Mouse (Mus musculus) erythroblast, adult 5-6 weeks (primary cell): ENCODE data around the gene Kansl1. TPM values are rescaled to one million over a fixed set of nuclear protein-coding genes. Genes with fewer than 3 reads are reported as not detected.
A peak's percentile ranks its signal among the peaks of the same experiment; 100 is the strongest.

ENCODE experiments used
- ATAC-seq: replicated peaks from 2 replicates; pipeline ENCODE4 v1.8.0; 2016; ENCODE audit warnings: moderate number of reproducible peaks, mild to moderate bottlenecking, moderate TSS enrichment, inconsistent platforms; ENCODE audit not compliant: poor library complexity, low FRiP score, severe bottlenecking
- total RNA-seq, 2 experiments: library from RNA; stranded (forward) in 1 of 2; stranded (reverse) in 1 of 2; fragments of 150-400 nt in 1 of 2; fragments of 200-764, 138-1000 nt in 1 of 2; gene quantifications; 2 replicates each; pipeline versions ENCODE4 v1.2.3 to v1.2.4; 2015 to 2017; ENCODE audit warnings: low replicate concordance in 2 of 2

The Kansl1 gene
- total RNA-seq, 2 experiments from 2014 or later = 20.6 to 20.8 TPM

DNA sequence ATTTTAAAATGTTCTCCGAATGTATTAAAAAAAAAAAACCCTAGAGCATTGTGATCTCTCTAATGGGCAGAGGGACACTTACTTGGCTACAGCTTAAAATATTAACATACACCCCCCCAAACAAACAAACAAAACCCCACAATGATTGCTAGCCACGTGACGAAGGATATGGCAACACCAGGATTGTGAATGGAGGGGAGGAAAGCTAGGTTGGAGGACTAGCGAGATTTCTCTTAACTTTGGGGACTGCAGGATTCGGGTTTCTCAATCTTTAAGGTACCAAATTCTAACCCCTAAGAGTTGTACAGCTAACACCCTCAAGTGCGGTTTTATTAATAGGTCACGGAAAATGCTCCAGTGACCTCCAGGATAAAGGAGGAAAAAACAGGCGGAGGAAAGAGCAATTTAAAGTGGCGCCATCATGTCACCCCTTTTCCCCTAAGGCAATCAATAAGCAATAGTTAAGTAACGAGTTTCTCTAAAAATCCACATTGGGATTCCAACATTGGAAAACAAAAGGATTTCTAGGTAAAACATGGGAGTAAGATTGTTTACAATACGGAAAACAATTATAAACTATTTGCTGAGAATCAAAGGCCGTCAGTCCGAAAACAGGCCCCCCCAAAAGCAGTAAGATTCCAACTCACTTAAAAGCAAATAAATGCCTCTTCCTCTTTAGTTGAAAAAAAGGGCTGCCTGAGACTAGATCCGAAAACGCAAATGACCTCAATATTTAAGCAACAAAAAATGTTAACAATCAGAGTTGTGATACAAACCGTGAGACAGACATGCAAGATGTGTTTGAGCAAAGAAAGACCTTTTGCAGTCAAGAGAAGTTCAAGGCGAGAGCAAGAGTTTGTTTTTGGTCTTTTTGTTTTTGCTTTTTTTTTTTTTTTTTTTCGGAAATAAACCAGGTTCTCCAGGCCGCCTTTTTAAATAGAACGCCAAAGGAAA, 27.9 kb downstream of the Kansl1 start:
- no peak for ATAC-seq

DNA sequence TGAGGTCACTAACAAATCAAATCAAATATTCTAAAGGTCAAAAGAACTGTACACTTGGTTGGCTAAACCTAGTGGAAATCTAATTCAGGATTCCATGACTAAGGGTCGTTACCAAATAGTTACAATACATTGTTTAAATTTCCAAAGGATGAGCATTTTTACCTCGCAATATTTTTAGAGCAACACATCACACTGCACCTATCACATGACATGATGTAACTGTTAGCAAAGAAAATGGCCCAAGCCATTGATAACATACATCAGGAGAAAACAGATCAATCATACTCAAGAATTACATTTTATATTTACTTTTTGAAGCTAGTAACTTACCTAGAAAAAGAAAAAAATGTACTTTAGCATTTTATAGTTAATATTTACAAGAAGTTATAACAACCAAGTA, 29.0 kb downstream of the Kansl1 start:
- no peak for ATAC-seq

DNA sequence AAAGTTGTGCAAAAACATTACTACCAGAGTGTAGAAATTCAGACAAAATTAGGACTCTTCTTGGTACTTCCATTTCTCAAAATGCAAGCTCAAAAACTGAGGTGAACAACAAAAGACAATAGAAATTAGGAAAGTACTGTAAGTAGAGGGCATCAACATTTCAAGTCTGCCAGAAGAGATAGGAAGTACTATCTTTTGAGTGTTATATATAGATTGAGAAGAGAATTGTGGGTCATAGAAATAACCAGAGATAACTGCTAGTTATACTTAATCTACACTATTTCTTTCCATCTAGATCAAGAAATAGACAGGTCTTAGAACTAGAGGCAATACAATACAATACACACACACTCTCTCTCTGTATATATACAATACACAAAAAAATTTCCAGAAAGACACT, 30.2 kb downstream of the Kansl1 start:
- ATAC-seq = no peak

DNA sequence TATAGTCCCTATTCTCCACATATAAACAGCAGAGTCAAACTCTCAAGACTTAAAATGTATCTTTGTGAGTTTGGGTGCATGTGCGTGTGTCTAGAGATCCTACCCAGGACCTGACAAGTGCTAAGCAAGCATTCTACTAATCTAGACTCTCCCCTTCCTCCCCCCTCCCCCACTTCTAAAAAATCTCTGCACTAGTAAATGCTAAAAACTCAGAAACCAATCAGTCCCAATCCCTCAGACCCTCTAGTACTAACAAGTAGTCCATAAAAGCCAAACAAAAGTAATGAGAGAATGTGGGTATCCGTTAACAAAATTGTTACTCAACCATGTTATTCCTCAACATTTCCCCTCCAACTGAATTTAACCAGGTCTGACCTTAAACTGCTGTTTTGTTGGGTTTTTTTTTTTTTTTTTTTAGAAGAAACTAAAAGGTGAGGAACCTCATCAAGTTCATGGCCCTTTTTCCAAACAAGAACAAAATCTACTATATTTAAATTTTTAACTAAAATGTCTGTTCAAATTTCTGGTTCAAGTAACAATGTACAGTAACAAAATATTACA, 32.2 kb downstream of the Kansl1 start:
- no peak for ATAC-seq

DNA sequence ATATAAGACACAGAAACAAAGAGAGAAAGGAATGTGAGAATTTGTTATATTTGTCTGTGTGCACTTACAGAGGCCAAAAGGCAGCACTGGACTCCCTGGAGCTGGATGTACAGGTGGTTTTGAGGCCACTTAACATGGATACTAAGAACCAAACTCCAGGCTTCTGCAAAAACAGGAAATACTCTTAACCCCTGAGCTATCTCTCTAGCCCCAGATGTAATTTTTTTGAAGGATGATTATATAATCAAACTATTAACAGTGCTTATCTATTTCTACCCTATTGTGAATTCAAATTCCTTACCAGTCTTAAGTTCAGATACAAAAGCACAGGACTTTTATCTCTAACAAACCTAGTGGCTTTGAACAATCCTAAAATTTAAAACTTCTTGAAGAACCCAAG, 32.9 kb downstream of the Kansl1 start:
- no peak for ATAC-seq

DNA sequence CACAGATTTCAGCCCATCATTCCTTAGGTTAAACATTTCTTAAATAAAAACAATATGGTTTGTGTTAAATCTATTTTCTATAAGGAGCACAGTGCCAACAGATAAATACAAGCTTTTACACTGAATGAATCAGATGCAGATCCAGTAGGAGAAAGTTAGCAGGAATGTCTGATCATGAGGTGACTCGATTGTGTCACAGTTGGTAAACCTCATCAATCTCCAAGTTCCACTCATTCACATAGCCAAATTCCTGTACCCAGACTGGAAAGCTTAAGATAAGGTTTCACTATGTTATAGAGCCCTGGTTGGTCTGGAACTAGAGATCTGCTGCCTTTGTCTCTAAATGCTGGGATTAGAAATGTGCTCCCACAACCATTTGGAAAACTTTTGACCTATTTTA, 33.5 kb downstream of the Kansl1 start:
- ATAC-seq = no peak

DNA sequence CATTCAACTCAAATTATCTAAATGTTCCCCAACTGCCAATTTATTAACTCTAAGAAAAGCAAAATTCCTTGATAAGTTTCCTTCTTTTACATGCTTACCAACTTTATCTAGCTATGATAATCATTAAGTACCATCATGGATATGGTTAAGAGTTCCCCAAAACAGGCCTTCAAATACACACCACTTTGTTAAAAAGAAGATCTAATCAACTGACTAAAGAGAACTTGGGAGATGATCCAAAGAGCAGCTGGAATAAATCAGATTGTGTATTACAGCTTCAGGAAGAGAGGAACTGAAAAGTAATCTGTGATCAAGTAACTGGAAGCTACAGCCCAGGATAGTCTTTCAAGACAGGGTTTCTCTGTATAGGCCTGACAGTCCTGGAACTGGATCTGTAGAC, 36.4 kb downstream of the Kansl1 start:
- ATAC-seq = no peak

DNA sequence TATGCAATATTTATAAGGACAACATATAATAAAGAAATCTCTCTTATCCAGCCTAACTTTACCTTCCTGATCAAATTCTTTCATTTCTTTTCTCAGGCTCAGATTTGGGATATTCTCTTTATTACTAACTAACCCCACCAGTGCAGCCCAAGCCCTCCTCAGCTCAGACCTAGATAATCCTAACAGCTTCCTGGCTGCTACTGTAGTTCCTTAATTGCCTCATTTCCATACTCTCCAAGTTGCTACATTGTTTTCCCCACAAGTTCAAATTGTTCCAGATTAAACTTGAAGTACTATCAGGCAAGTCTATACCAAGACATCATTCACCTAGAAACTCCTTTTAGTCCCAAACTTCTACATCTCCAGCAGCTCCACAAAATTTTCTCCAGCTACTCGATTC, 36.9 kb downstream of the Kansl1 start:
- ATAC-seq = no peak

DNA sequence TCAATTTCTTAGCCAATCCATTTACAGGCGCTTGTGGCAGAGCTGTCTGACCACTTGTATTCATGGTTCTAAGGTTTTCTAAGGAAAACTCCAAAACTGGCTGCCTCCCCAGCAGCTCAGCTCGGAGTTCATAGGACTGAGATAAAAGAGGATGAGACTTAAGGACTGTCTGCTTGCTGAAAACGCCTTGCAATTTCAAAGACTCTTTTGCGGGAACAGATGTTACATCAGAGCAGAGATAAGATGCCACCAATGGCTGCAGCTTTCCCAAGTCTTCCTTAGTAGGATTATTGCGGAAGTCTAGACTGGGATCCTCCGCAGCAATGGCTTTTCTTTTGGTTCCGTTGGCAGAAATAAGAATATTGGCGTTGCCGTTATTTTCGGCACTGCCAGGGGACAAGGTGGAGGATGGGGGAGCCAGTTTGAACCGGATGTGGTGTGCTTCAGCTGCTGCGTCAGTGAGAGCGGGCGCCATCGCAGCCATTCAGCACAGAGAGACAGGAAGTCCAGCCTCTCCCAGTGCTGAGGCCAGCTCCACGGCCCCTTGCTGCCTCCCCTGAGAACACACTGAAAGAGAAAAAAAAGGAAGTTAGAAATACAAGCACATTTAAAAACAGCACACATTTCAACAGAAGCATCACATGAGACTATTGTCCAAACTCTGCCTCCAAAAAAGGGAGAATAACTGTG, 43.8 kb downstream of the Kansl1 start:
- peak; percentile 88 for ATAC-seq

DNA sequence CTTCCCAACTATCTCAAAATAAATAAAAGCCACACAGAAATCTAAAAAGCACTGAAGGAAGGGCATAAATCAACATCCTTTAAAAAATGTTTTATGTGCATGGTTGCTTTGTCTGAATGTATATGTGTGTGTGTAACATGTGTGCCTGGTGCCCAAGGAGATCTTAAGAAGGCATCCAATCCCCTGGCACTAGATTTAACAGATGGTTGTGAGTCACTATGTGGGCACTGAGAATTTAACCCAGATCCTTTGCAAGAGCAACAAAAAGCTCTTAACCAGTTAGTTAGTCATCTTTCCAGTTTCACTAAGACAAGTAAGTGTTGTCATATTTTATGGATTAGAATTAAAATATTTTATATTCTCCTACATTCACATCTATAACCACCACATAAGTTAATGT, 56.4 kb downstream of the Kansl1 start:
- no peak for ATAC-seq

DNA sequence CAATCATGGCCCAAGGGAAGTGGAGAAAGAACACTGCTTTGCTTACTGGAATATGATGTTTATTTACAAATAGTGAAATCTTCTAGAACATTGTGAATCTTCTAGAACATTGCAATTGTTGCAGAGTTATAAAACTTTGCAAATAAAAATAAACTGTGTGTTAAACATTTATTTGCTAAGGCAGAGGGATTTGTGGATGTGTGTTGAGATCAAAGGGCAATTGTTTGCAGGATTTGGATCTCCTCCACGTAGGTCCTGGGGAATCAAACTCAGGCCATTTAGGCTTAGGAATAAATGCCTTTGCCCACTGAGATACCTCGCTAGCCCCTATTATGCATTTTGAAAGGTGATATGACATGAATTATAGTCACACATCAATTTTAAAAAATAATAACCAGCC, 61.3 kb downstream of the Kansl1 start:
- no peak for ATAC-seq

DNA sequence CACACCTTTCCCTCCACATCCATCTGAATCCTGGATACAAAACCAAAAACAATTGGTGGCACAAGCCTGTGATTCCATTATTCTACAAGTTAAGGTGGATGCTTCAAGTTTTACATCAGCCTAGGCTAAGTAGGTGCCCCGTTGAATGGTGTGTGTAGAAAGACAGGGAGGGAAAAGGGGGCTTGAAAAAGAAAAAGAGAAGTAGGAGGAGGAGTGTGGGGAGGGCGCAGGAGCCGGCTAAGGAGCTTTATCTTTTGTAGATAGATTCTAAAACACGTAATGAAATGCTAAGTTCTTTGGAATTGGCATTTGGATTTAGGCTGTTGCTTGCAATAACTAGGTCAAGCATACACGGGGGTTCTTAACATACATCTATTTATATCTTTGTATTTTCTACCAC, 67.7 kb downstream of the Kansl1 start:
- ATAC-seq = no peak

DNA sequence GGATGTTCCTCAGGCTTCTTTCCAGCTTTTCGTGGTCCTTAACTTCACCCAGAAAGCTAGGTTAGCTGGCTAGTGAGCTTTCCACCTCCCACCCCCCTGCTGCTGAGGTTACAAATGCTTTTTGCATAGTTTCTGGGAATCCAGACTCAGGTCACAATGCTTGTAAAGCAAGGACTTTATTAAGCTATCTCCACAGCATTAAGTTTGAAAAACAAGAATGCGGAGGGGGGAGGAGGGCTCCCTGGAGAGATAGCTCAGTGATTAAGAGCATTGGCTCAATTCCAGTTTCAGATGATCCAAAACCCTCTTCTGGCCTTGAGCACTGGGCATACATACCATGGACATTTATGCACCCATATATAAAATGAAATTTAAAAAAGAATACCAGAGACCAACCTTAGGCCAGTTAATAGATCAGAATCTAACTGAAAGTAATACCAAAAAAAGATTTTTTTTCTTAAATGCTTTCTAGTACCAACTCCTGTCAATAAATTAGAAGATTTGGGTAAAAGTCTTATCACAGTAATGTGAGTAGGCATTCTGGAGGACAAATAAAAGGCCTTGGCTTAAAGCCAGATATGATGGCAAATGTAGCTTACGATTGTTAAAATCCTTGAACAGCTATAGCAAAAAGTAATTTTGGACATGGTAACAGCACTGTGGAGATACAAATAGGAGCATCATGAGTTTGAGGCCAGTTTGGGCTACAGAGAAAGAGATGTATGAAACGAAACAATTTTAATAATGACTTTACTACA, 69.0 kb downstream of the Kansl1 start:
- ATAC-seq = no peak

DNA sequence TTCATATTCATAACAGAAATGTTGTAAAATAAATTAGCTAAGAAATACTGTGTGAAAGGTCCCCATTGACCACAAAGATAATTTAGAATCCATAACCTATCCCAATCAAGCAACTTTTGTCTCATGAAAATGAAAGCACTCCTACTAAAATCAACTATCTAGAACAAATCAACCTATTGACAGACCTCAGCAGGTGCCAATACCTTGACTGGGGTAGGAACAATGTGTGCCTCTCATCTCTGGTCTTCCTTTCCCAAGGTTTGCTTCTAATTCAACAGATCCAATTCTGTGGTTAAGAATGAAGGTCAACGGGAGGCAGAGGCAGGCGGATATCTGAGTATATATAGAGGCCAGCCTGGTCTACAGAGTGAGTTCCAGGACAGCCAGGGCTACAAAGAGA, 73.0 kb downstream of the Kansl1 start:
- ATAC-seq = no peak

DNA sequence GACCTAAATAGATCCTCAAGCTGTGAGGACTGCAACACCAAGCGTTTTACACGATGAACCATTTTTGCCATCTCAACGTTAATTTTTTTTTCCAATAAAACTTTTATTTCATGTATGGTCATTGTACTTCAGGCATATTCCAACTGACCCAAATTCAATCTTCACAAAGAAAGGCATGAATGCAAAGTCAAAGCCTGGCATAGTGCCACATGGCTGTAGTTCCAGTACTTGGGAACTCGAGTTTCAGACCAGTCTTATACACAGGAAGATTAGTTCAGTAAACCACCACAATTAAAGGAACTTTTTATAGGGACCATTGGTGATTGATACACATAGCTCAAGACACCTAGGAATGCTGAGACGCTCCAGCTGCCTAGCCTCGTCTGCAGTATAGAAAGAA, 75.5 kb downstream of the Kansl1 start:
- no peak for ATAC-seq

DNA sequence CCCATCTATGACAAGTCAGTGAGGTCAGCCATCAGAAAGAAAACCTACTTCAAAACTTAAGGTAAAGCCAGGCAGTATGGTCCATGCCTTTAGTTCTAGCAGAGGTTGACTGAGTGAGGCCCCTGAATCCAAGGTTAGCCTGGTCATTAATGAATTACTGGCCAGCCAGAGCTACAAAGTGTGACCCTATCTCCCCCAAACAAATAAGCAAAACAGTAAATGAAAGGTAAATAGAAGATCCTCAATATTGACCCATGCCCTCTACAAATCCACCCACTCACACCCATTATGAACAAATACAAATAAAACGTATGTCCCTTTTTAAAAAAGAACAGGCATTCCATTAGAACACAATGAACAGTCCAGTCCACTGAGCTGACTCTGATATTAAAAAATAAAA, 76.5 kb downstream of the Kansl1 start:
- ATAC-seq = no peak

DNA sequence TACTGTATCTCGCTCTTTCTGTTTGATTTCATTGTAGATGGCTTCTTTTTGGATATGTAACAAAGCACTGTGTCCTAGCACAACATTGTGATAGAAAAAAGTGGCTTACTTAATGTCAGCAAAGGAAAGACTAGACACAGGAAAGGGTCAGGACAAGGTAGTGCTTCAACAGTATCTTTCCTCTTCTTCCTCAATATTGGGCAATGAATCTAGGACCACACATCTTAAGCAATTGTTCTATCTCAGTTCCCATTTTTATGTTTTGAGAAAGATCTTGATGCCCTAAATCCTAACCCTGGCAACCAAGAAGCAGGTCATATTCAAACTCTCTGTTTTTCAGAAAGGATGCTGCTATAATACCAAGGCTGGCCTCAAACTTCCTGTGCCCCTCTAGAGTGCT, 81.4 kb downstream of the Kansl1 start:
- no peak for ATAC-seq

DNA sequence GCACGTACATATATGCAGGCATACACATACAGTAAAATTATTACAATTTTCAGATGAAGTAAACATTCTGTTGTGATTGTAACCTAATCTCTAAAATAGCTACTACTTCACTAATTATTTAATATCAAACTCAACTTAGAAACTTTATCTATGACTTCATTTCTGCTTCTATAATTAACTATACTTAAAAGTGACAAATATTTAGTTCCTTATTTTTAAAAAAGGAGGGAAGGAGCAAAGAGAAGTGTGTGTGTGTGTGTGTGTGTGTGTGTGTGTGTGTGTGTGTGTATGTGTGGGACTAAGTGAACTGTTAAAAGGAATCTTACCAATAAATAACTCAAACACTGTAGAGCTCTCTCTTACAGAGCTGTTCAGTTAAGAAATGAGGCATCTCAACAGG, 82.1 kb downstream of the Kansl1 start:
- ATAC-seq = no peak

DNA sequence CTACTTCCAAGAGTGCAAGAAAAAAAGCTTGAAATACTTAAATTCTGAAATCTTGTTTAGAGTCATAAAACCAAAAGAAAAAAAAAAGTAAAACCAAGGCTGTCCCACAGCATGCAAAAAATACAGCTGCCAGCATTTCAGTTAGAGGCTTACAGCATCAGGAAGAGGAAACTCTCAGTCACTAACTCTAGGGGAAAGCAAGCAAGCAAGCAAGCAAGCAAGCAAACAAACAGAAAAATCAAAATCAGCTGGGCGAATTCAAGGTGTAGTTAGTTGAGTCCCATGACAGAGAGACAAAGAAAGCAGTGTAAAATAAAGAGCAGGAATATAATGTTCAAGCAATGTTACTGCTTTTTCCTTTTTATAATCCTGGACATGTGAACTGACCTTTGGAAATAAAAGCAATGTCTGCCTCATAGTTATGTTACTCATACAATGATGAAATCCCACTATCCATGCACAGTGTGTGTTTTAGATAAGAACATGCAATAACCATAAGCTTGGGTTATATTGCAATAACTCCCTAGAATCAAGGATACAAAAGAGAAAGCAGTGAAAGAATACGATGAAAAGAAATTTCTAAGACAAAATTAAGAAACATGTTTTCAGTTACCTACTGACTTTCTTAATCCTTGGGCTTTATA, 85.4 kb downstream of the Kansl1 start:
- no peak for ATAC-seq

DNA sequence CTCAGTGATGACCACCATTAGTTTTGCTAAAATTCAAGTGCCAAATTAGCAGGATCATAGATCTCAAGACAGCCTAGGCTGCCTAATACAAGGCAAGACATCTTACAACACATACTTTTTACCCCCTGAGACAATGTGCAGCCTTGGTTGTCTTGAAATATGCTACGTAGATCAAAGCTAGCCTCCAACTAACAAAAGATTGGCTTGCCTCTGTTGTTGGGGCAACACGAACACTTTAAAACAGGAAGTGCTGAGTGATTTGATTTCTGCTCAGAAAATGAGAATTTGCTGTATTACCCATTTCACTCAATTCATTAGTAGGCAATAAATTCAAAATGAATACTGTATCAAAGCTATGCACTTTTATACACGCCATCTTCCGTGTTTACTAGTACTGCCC, 86.8 kb downstream of the Kansl1 start:
- ATAC-seq = no peak
